Mouse (Mus musculus) ES-Bruce4 (cell line): Measurements from ENCODE around the gene C3ar1.

Experiments
- CTCF ChIP-seq: IDR thresholded peaks from one replicate; pipeline ENCODE4 v1.8.1; 2011; ENCODE audit warnings: low read depth, low read length
- EP300 ChIP-seq: IDR thresholded peaks from 2 replicates; pipeline ENCODE4 v1.6.1; 2011; ENCODE audit warnings: low read depth, low read length; ENCODE audit not compliant: insufficient read depth

GRCm38 (mm10) chr6:122801801-122802514 lies 54.0 kb downstream of the C3ar1 start:
- no peak for TF ChIP-seq CTCF
- no peak for TF ChIP-seq EP300
